Mouse (Mus musculus): ENCODE measurements around the gene Trim67. TPM values are rescaled to one million over a fixed set of nuclear protein-coding genes. Genes with fewer than 3 reads are reported as not detected.
"Not testable (repeated sequence)": the region's sequence is repeated elsewhere in the genome, so short reads cannot be mapped to it uniquely, and the experiment has no call there.

The Trim67 gene
- polyA plus RNA-seq, 1 experiment: 0.30 TPM

GRCm38 (mm10) chr8:124839371-124839770 lies 46.5 kb downstream of the Trim67 start:
- Histone ChIP-seq H3K36me3 (ENCODE audit: control insufficient read depth, insufficient read depth, low read length) (no peaks in the 10 kb centered on the region; the same call in none of the 2 replicates), H3K27ac (ENCODE audit: insufficient read depth, low read depth, low read length) (no peak overlapping the region), H3K4me3 (ENCODE audit: insufficient read depth, low read depth, low read length) (no peak overlapping the region), H3K27me3 (replicated peaks; ENCODE audit: control insufficient read depth, insufficient read depth, low read length) (no peaks in the 10 kb centered on the region), H3K4me1 (ENCODE audit: control insufficient read depth, insufficient read depth, low read length) (no peaks in the 10 kb centered on the region)
- TF ChIP-seq POLR2A (IDR thresholded peaks at IDR 0.05; ENCODE audit: low read depth, low read length) (no peak), CTCF (conservative IDR thresholded peaks at IDR 0.05; ENCODE audit: insufficient read depth, insufficient read length, low read depth, low read length) (no peak)
- WGBS: 79% methylated on average over 10 of the region's 10 CpGs
- peak; percentile 59 for DNase-seq

- no peaks in the 10 kb centered on the region for H3K27me3 ChIP-seq (replicated peaks; ENCODE audit: control insufficient read depth, insufficient read depth, low read length)
- DNase-seq: no peak
- H3K4me3 ChIP-seq (ENCODE audit: insufficient read depth, low read depth, low read length): no peak overlapping the region
- no peaks in the 10 kb centered on the region; the same call in none of the 2 replicates for H3K36me3 ChIP-seq (ENCODE audit: control insufficient read depth, insufficient read depth, low read length)
- H3K4me1 ChIP-seq (ENCODE audit: control insufficient read depth, insufficient read depth, low read length): no peaks in the 10 kb centered on the region
- TF ChIP-seq CTCF (conservative IDR thresholded peaks at IDR 0.05; ENCODE audit: insufficient read depth, insufficient read length, low read depth, low read length): no peak
- TF ChIP-seq POLR2A (IDR thresholded peaks at IDR 0.05; ENCODE audit: low read depth, low read length): no peak
- H3K27ac ChIP-seq (ENCODE audit: insufficient read depth, low read depth, low read length): no peak overlapping the region
- WGBS: 88% methylated on average over 7 of the region's 7 CpGs
Observed at GRCm38 (mm10) chr8:124840900-124841299, 48.0 kb downstream of the Trim67 start.

- H3K36me3 ChIP-seq (ENCODE audit: control insufficient read depth, insufficient read depth, low read length): no peaks in the 10 kb centered on the region; the same call in none of the 2 replicates
Observed at GRCm38 (mm10) chr8:124841775-124842174, 48.9 kb downstream of the Trim67 start.

GRCm38 (mm10) chr8:124842929-124843328 lies 50.0 kb downstream of the Trim67 start:
- peak; percentile 66 for DNase-seq
- not testable (repeated sequence) for H3K4me3 ChIP-seq (ENCODE audit: insufficient read depth, low read depth, low read length); H3K36me3 ChIP-seq (ENCODE audit: control insufficient read depth, insufficient read depth, low read length); H3K27me3 ChIP-seq (replicated peaks; ENCODE audit: control insufficient read depth, insufficient read depth, low read length); H3K4me1 ChIP-seq (ENCODE audit: control insufficient read depth, insufficient read depth, low read length); H3K27ac ChIP-seq (ENCODE audit: insufficient read depth, low read depth, low read length)
- WGBS: 50% methylated on average over 1 of the region's 1 CpGs

More at GRCm38 (mm10) chr8:124841775-124842174, 48.9 kb downstream of the Trim67 start:
- H3K27ac ChIP-seq (ENCODE audit: insufficient read depth, low read depth, low read length): no peak overlapping the region
- no peaks in the 10 kb centered on the region for H3K4me1 ChIP-seq (ENCODE audit: control insufficient read depth, insufficient read depth, low read length)
- peak; percentile 63 for DNase-seq
- TF ChIP-seq CTCF (conservative IDR thresholded peaks at IDR 0.05; ENCODE audit: insufficient read depth, insufficient read length, low read depth, low read length) (no peak), POLR2A (IDR thresholded peaks at IDR 0.05; ENCODE audit: low read depth, low read length) (no peak)
- H3K27me3 ChIP-seq (replicated peaks; ENCODE audit: control insufficient read depth, insufficient read depth, low read length): no peaks in the 10 kb centered on the region
- WGBS: 80% methylated on average over 10 of the region's 10 CpGs
- no peak overlapping the region for H3K4me3 ChIP-seq (ENCODE audit: insufficient read depth, low read depth, low read length)

GRCm38 (mm10) chr8:124845131-124845530 lies 52.2 kb downstream of the Trim67 start:
- Histone ChIP-seq H3K4me1 (ENCODE audit: control insufficient read depth, insufficient read depth, low read length) (no peaks in the 10 kb centered on the region), H3K27me3 (replicated peaks; ENCODE audit: control insufficient read depth, insufficient read depth, low read length) (no peaks in the 10 kb centered on the region), H3K4me3 (ENCODE audit: insufficient read depth, low read depth, low read length) (no peak overlapping the region), H3K36me3 (ENCODE audit: control insufficient read depth, insufficient read depth, low read length) (no peaks in the 10 kb centered on the region; the same call in none of the 2 replicates), H3K27ac (ENCODE audit: insufficient read depth, low read depth, low read length) (no peak overlapping the region)
- 53% methylated on average over 3 of the region's 3 CpGs for WGBS
- TF ChIP-seq POLR2A (IDR thresholded peaks at IDR 0.05; ENCODE audit: low read depth, low read length) (no peak), CTCF (conservative IDR thresholded peaks at IDR 0.05; ENCODE audit: insufficient read depth, insufficient read length, low read depth, low read length) (no peak)
- DNase-seq: no peak

- H3K27ac ChIP-seq (ENCODE audit: insufficient read depth, low read depth, low read length): no peak overlapping the region
- no peak for TF ChIP-seq POLR2A (IDR thresholded peaks at IDR 0.05; ENCODE audit: low read depth, low read length)
- no peak for TF ChIP-seq CTCF (conservative IDR thresholded peaks at IDR 0.05; ENCODE audit: insufficient read depth, insufficient read length, low read depth, low read length)
- H3K4me3 ChIP-seq (ENCODE audit: insufficient read depth, low read depth, low read length): no peak overlapping the region
- H3K27me3 ChIP-seq (replicated peaks; ENCODE audit: control insufficient read depth, insufficient read depth, low read length): no peaks in the 10 kb centered on the region
- DNase-seq: peak; percentile 67
- H3K4me1 ChIP-seq (ENCODE audit: control insufficient read depth, insufficient read depth, low read length): no peaks in the 10 kb centered on the region
- WGBS: 61% methylated on average over 5 of the region's 5 CpGs
- no peaks in the 10 kb centered on the region; the same call in 1 of the 2 replicates for H3K36me3 ChIP-seq (ENCODE audit: control insufficient read depth, insufficient read depth, low read length)
Observed at GRCm38 (mm10) chr8:124845573-124845972, 52.7 kb downstream of the Trim67 start.

GRCm38 (mm10) chr8:124853511-124853910 lies 60.6 kb downstream of the Trim67 start:
- H3K4me3 ChIP-seq (ENCODE audit: insufficient read depth, low read depth, low read length): no peak overlapping the region
- no peaks in the 10 kb centered on the region for H3K36me3 ChIP-seq (ENCODE audit: control insufficient read depth, insufficient read depth, low read length)
- H3K27ac ChIP-seq (ENCODE audit: insufficient read depth, low read depth, low read length): no peak overlapping the region
- WGBS: 65% methylated on average over 1 of the region's 1 CpGs
- no peaks in the 10 kb centered on the region for H3K27me3 ChIP-seq (replicated peaks; ENCODE audit: control insufficient read depth, insufficient read depth, low read length)
- H3K4me1 ChIP-seq (ENCODE audit: control insufficient read depth, insufficient read depth, low read length): no peaks in the 10 kb centered on the region
- DNase-seq: peak; percentile 31
- TF ChIP-seq POLR2A (IDR thresholded peaks at IDR 0.05; ENCODE audit: low read depth, low read length) (no peak), CTCF (conservative IDR thresholded peaks at IDR 0.05; ENCODE audit: insufficient read depth, insufficient read length, low read depth, low read length) (no peak)

All from kidney, adult 2 months (tissue).